Mouse (Mus musculus): Measurements from ENCODE around the gene Fam227a. TPM values are rescaled to one million over a fixed set of nuclear protein-coding genes. Genes with fewer than 3 reads are reported as not detected.

Fam227a gene
- polyA plus RNA-seq, 1 experiment from 2014 or later = 1.5 TPM

Small RNA genes lying within 50 kb of the gene (microRNA-seq; reads per million reads assigned to microRNA genes)
- not detected for gene Gm27903

Other genes starting within 250 kb of the Fam227a start
- 87.0 and 90.6 TPM in 2 replicates for gene Csnk1e, start 203.4 kb downstream of the Fam227a start, polyA plus RNA-seq (2015; fragmentation: Nextera tagmentation; extraction: Ambion mirVana)
- 0.08 and 0.12 TPM in 2 replicates for gene Kcnj4, start 153.7 kb downstream of the Fam227a start, polyA plus RNA-seq (2015; fragmentation: Nextera tagmentation; extraction: Ambion mirVana)
- 69.5 and 71.8 TPM in 2 replicates for gene Kdelr3, start 142.5 kb downstream of the Fam227a start, polyA plus RNA-seq (2015; fragmentation: Nextera tagmentation; extraction: Ambion mirVana)
- gene Ddx17, start 112.2 kb downstream of the Fam227a start, polyA plus RNA-seq (2015; fragmentation: Nextera tagmentation; extraction: Ambion mirVana) = 50.0 and 51.0 TPM in 2 replicates
- gene Dmc1, start 53.8 kb downstream of the Fam227a start, polyA plus RNA-seq (2015; fragmentation: Nextera tagmentation; extraction: Ambion mirVana) = 2.6 and 2.7 TPM in 2 replicates
- 51.5 and 56.6 TPM in 2 replicates for gene Cby1, start 243 bp upstream of the Fam227a start, polyA plus RNA-seq (2015; fragmentation: Nextera tagmentation; extraction: Ambion mirVana)
- 249 and 266 TPM in 2 replicates for gene Tomm22, start 11.9 kb upstream of the Fam227a start, polyA plus RNA-seq (2015; fragmentation: Nextera tagmentation; extraction: Ambion mirVana)
- 19.0 and 21.1 TPM in 2 replicates for gene Josd1, start 29.0 kb upstream of the Fam227a start, polyA plus RNA-seq (2015; fragmentation: Nextera tagmentation; extraction: Ambion mirVana)
- 32.6 and 36.5 TPM in 2 replicates for gene Gtpbp1, start 31.9 kb upstream of the Fam227a start, polyA plus RNA-seq (2015; fragmentation: Nextera tagmentation; extraction: Ambion mirVana)
- 5.7 and 5.9 TPM in 2 replicates for gene Sun2, start 83.6 kb upstream of the Fam227a start, polyA plus RNA-seq (2015; fragmentation: Nextera tagmentation; extraction: Ambion mirVana)
- gene Dnal4, start 118.9 kb upstream of the Fam227a start, polyA plus RNA-seq (2015; fragmentation: Nextera tagmentation; extraction: Ambion mirVana) = 58.3 and 67.4 TPM in 2 replicates
- gene Nptxr, start 145.8 kb upstream of the Fam227a start, polyA plus RNA-seq (2015; fragmentation: Nextera tagmentation; extraction: Ambion mirVana) = 2.0 and 2.4 TPM in 2 replicates
- not detected in 2 replicates for gene Npcd, start 175.3 kb upstream of the Fam227a start, polyA plus RNA-seq (2015; fragmentation: Nextera tagmentation; extraction: Ambion mirVana)
- 45.5 and 50.4 TPM in 2 replicates for gene Cbx6, start 175.7 kb upstream of the Fam227a start, polyA plus RNA-seq (2015; fragmentation: Nextera tagmentation; extraction: Ambion mirVana)
- 29.3 and 31.0 TPM in 2 replicates for gene Apobec3, start 232.7 kb upstream of the Fam227a start, polyA plus RNA-seq (2015; fragmentation: Nextera tagmentation; extraction: Ambion mirVana)

Measured in kidney, embryonic 15.5 days (tissue).